Mouse (Mus musculus) thymus, adult 2 months (tissue): ENCODE measurements around the gene Myh7. TPM values are rescaled to one million over a fixed set of nuclear protein-coding genes. Genes with fewer than 3 reads are reported as not detected.
"Not testable (repeated sequence)": the region's sequence is repeated elsewhere in the genome, so short reads cannot be mapped to it uniquely, and the experiment has no call there.

ENCODE experiments used
- DNase-seq: peaks from one replicate; pipeline ENCODE4 v3.0.0; 2021
- H3K27ac ChIP-seq: fragments of 200-500 bp; 2 replicates; pipeline ENCODE4 v1.5.1; 2012; ENCODE audit warnings: low read length, control low read depth; ENCODE audit not compliant: control insufficient read depth, insufficient read depth
- H3K27me3 ChIP-seq: fragments of 200-500 bp; 2 replicates; pipeline ENCODE4 v1.6.1; 2012; ENCODE audit warnings: mild to moderate bottlenecking, low read length, moderate library complexity, mixed read lengths; ENCODE audit not compliant: control insufficient read depth, insufficient read depth
- H3K36me3 ChIP-seq: fragments of 200-500 bp; 2 replicates; pipeline ENCODE4 v1.6.1; 2012; ENCODE audit warnings: mild to moderate bottlenecking, low read length, moderate library complexity; ENCODE audit not compliant: control insufficient read depth, insufficient read depth
- H3K4me1 ChIP-seq: fragments of 200-500 bp; replicated peaks from 2 replicates; pipeline ENCODE4 v1.6.1; 2012; ENCODE audit warnings: low read length; ENCODE audit not compliant: control insufficient read depth, insufficient read depth
- H3K4me3 ChIP-seq: fragments of 200-500 bp; 2 replicates; pipeline ENCODE4 v1.5.1; 2012; ENCODE audit warnings: mild to moderate bottlenecking, low read length, control low read depth, moderate library complexity; ENCODE audit not compliant: control insufficient read depth, insufficient read depth
- CTCF ChIP-seq: fragments of 200-500 bp; IDR thresholded peaks from 2 replicates; pipeline ENCODE4 v1.5.1; 2012; ENCODE audit warnings: mild to moderate bottlenecking, control low read depth, low read length, moderate library complexity, borderline replicate concordance; ENCODE audit not compliant: control insufficient read depth, poor library complexity, insufficient read depth; ENCODE audit errors: extremely low read depth
- POLR2A ChIP-seq: fragments of 200-500 bp; IDR thresholded peaks from 2 replicates; pipeline ENCODE4 v1.6.1; 2012; ENCODE audit warnings: mild to moderate bottlenecking, low read length, control low read depth, moderate library complexity; ENCODE audit not compliant: control insufficient read depth, poor library complexity, insufficient read depth; ENCODE audit errors: extremely low read depth
- WGBS: fragments of 180-500 bp; shearing (Covaris S2); methylation state at CpG from one replicate; pipeline ENCODE4 v1.1.7; 2018; 5-methylcytosine and 5-hydroxymethylcytosine counted together
- polyA plus RNA-seq: library from polyadenylated mRNA; depleted of rRNA; stranded (reverse); fragments of >200 nt; gene quantifications from 2 replicates; pipeline ENCODE4 v1.2.3, GENCODE M21; 2012

Myh7 gene
- polyA plus RNA-seq, 1 experiment: 0.96 TPM

DNA sequence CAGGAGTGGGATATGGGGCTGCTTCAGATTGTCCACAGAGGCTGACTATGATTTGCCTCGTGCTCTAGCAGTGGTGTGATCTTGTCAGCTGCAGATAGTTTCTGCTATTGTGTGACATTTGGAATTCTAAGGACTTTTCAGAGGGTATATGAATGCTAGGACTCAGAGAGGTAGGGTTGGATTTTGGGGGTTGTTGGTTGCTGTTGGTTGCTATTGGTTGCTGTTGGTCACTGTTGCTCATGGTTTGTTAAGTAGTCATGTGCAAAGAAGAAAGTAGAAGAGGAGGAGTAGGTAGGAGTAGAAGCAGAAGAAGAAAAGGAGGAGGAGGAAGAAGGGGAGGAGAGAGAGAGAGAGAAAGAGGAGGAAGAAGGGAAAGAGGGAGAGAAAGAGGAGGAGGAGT lies 17.8 kb downstream of the Myh7 start, which contains the start of gene Gm17428:
Gene Gm17428, plus strand, starts transcription at position 301 of the 400 bp plus-strand sequence.
- H3K27ac ChIP-seq: no peak within 1 kb of the TSS
- TF ChIP-seq CTCF (no peak), POLR2A (no peak)
- 70% methylated on average over 1 of the region's 1 CpGs for WGBS
- H3K4me3 ChIP-seq: no peak within 1 kb of the TSS
- no peaks in the 10 kb centered on the region for H3K4me1 ChIP-seq
- no peak for DNase-seq
- H3K36me3 ChIP-seq: no peaks in the 10 kb centered on the region
- no peaks in the 10 kb centered on the region for H3K27me3 ChIP-seq

DNA sequence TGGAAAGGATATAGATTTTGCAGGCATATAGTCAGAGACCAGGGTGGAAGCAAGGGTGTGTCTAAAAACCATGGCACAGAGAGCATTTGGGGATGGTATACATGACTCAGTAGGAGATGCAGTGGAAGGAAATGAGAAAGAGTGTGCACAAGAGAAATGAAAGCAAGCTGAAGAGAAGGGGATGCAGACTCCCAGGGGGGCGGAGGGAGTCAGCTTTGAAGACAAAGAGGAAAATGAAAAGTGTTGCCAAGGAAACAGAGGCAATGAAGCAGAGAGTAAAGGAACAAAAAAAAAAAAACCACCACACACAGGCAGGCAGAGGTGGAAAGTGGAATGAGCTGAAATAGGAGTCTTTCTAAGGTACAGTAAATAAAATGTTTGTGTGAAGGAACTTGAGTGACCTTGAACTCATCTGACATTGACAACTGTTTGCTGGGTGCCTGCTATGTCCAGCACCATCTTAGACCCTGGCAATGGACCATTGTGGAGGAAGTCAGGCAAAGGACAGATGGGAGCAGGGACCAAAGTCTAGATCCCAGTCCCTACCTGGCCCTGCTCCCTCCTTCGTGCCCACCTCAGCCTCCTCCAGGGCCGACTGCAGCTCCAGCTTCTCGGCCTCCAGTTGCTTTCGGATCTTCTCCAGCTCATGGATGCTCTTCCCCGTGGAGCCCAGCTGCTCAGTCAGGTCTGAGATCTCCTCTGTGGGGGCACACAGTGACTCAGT lies 20.2 kb downstream of the Myh7 start:
- no peak for TF ChIP-seq POLR2A
- no peak for TF ChIP-seq CTCF
- no peak overlapping the region for H3K27ac ChIP-seq
- 76% methylated on average over 6 of the region's 6 CpGs for WGBS
- no peak for DNase-seq
- H3K36me3 ChIP-seq: no peaks in the 10 kb centered on the region
- no peaks in the 10 kb centered on the region for H3K27me3 ChIP-seq
- no peak overlapping the region for H3K4me3 ChIP-seq
- no peaks in the 10 kb centered on the region for H3K4me1 ChIP-seq

- H3K27ac ChIP-seq, H3K36me3 ChIP-seq: not testable (repeated sequence)
- WGBS: 94% methylated on average over 11 of the region's 11 CpGs
Observed at GRCm38 (mm10) chr14:54972786-54973185, 21.6 kb downstream of the Myh7 start.

GRCm38 (mm10) chr14:54968344-54968743 lies 26.1 kb downstream of the Myh7 start:
- no peak overlapping the region for H3K27ac ChIP-seq
- no peaks in the 10 kb centered on the region for H3K36me3 ChIP-seq
- no peak for DNase-seq
- H3K27me3 ChIP-seq: no peaks in the 10 kb centered on the region
- no peak overlapping the region for H3K4me3 ChIP-seq
- no peaks in the 10 kb centered on the region for H3K4me1 ChIP-seq
- TF ChIP-seq POLR2A (no peak), CTCF (no peak)

More at GRCm38 (mm10) chr14:54972786-54973185, 21.6 kb downstream of the Myh7 start:
- H3K27me3 ChIP-seq, H3K4me1 ChIP-seq, H3K4me3 ChIP-seq, DNase-seq: not testable (repeated sequence)

GRCm38 (mm10) chr14:54967874-54968273 lies 26.6 kb downstream of the Myh7 start:
- Histone ChIP-seq H3K4me3 (no peak overlapping the region), H3K27ac (no peak overlapping the region), H3K27me3 (no peaks in the 10 kb centered on the region), H3K36me3 (no peaks in the 10 kb centered on the region), H3K4me1 (no peaks in the 10 kb centered on the region)
- WGBS: 95% methylated on average over 3 of the region's 3 CpGs
- TF ChIP-seq CTCF (no peak), POLR2A (no peak)
- DNase-seq: no peak

- H3K27me3 ChIP-seq: no peaks in the 10 kb centered on the region
- no peak within 1 kb of the TSS for H3K27ac ChIP-seq
- no peaks in the 10 kb centered on the region for H3K4me1 ChIP-seq
- H3K4me3 ChIP-seq: no peak within 1 kb of the TSS
- no peak for DNase-seq
- TF ChIP-seq POLR2A (no peak), CTCF (no peak)
- no peaks in the 10 kb centered on the region for H3K36me3 ChIP-seq
- 83% methylated on average over 7 of the region's 7 CpGs for WGBS
Observed at GRCm38 (mm10) chr14:54966320-54966977, 28.0 kb downstream of the Myh7 start, which contains the start of gene Myh6. Gene Myh6 (minus strand): TSS chr14:54966927.

DNA sequence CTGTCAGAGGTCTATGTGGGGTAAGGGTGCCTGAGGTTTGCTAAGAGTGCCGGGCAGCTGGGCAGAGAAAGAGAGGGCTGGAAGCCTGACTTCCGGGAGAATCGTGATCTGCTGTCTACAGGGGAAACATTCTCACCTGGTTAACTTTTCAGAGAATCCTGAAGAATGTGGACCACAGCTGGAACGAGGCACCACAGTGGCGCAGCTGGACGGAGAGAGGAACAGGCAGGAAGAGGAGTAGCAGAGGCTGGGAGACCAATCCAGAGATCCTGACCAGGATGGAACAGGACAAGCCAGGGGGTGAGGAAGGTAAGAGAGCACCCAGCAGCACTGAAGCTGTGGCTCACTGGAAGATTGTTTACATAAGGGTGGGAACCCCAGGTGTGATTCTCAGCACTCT lies 28.8 kb downstream of the Myh7 start:
- Histone ChIP-seq H3K4me1 (no peaks in the 10 kb centered on the region), H3K27ac (no peak overlapping the region), H3K36me3 (no peaks in the 10 kb centered on the region), H3K4me3 (no peak overlapping the region), H3K27me3 (no peaks in the 10 kb centered on the region)
- WGBS: 81% methylated on average over 6 of the region's 6 CpGs
- no peak for DNase-seq
- TF ChIP-seq CTCF (no peak), POLR2A (no peak)
